In genomic region chr8:45381075-45381962, GRCm38 (mm10) we compare ENCODE assay signal across 8 mouse cellular contexts. TPM values are rescaled to one million over a fixed set of nuclear protein-coding genes. Genes with fewer than 3 reads are reported as not detected.
A peak's percentile ranks its signal among the peaks of the same experiment; 100 is the strongest.
DNase-seq lines count a peak whose midpoint lies in the region; ATAC-seq lines count a peak whose summit lies in the region.

No protein-coding gene starts in this region.

- intact Hi-C loops in heart, postnatal 14 days (cut with DNase I), result no loop called here

- H3K9ac ChIP-seq in heart, embryonic 12.5 days, result peak overlapping the region; percentile 39; the same call in 1 of the 2 replicates
- peak overlapping the region; percentile 53 for H3K9ac ChIP-seq in midbrain, embryonic 12.5 days (replicated peaks)

- peak overlapping the region; percentile 47 for H3K4me3 ChIP-seq in heart, embryonic 12.5 days
- H3K4me3 ChIP-seq in midbrain, embryonic 12.5 days, result peak overlapping the region; percentile 49

- ATAC-seq in heart, embryonic 12.5 days (ENCODE audit: insufficient number of reproducible peaks, low FRiP score), result no peak
- ATAC-seq in hematopoietic stem cell, adult 5-6 weeks (replicated peaks in 1 of 2; ENCODE audit: insufficient read depth in 1 of 2, low FRiP score in 2 of 2, low TSS enrichment in 1 of 2, low read depth in 1 of 2, poor library complexity in 2 of 2, severe bottlenecking in 2 of 2), result peak; percentile 32 to 74; a peak in 2 of 4 replicates
- ATAC-seq in midbrain, embryonic 12.5 days (ENCODE audit: low FRiP score, low read depth), result peak; percentile 57

- H3K4me2 ChIP-seq in heart, embryonic 12.5 days, result peak overlapping the region; percentile 84
- H3K4me2 ChIP-seq in midbrain, embryonic 12.5 days (replicated peaks), result peak overlapping the region; percentile 87

- 2% methylated on average over 38 of the region's 38 CpGs for WGBS in heart, embryonic 12.5 days
- 2% methylated on average over 38 of the region's 38 CpGs for WGBS in midbrain, embryonic 12.5 days

- peaks cover 13% of the 10 kb centered on the region; the same call in 1 of the 2 replicates for H3K4me1 ChIP-seq in heart, embryonic 12.5 days (replicated peaks)
- peaks cover 15% of the 10 kb centered on the region for H3K4me1 ChIP-seq in midbrain, embryonic 12.5 days

- H3K36me3 ChIP-seq in heart, embryonic 12.5 days, result no peaks in the 10 kb centered on the region
- no peaks in the 10 kb centered on the region for H3K36me3 ChIP-seq in midbrain, embryonic 12.5 days

- no peak for DNase-seq in heart, postnatal 14 days
- DNase-seq in ZHBTc4 (ENCODE audit: low read depth, low spot score) (peak; percentile 32), adipocyte (ENCODE audit: low spot score) (no peak)
- DNase-seq in adrenal gland, adult 2 months, result no peak
- no peak for DNase-seq in layer of hippocampus, postnatal 14 days (ENCODE audit: low spot score in 2 of 2)

- no peak overlapping the region for H3K27ac ChIP-seq in heart, embryonic 12.5 days (ENCODE audit: poor library complexity, severe bottlenecking)
- no peak overlapping the region for H3K27ac ChIP-seq in midbrain, embryonic 12.5 days (replicated peaks)

- no peaks in the 10 kb centered on the region for H3K9me3 ChIP-seq in heart, embryonic 12.5 days (replicated peaks)
- no peaks in the 10 kb centered on the region for H3K9me3 ChIP-seq in midbrain, embryonic 12.5 days

- H3K27me3 ChIP-seq in heart, embryonic 12.5 days (replicated peaks), result peaks cover 22% of the 10 kb centered on the region; the same call in 1 of the 2 replicates
- H3K27me3 ChIP-seq in midbrain, embryonic 12.5 days, result peaks cover 19% of the 10 kb centered on the region

RNA-seq across cellular contexts. Expression of gene Fam149a, which starts 0.8 kb away (rescaled TPM):
- polyA plus RNA-seq in heart, embryonic 12.5 days (2016; fragmentation: Nextera tagmentation; extraction: Ambion mirVana), result 5.4 TPM in 2 replicates
- 1 to 10 TPM; 3.3 to 3.7 TPM for total RNA-seq in heart, postnatal 14 days (2021)
- total RNA-seq in hematopoietic stem cell, adult 5-6 weeks (2017), result 0.31 TPM in 1 of 2 replicates, not detected in the other
- 7.3 and 8.9 TPM in 2 replicates for polyA plus RNA-seq in midbrain, embryonic 12.5 days (2016; fragmentation: Nextera tagmentation; extraction: Ambion mirVana)
- 10 to 100 TPM in 1 of 2 experiments, 1 to 10 TPM in 1; 8.6 to 12.8 TPM for total RNA-seq in adrenal gland, adult 2 months (2021)
- 5.3 TPM in 2 replicates for polyA plus RNA-seq in adrenal gland, adult 2 months (2012; rRNA removed)
- 10 to 100 TPM; 14.0 to 16.7 TPM for total RNA-seq in layer of hippocampus, postnatal 14 days (2021)

RNA-seq across cellular contexts. Expression of gene Tlr3, which starts 29.6 kb away (rescaled TPM):
- polyA plus RNA-seq in heart, embryonic 12.5 days (2016; fragmentation: Nextera tagmentation; extraction: Ambion mirVana), result 2.2 and 3.8 TPM in 2 replicates
- total RNA-seq in heart, postnatal 14 days (2021), result 1 to 10 TPM; 5.8 to 6.7 TPM
- 2.1 and 7.0 TPM in 2 replicates for total RNA-seq in hematopoietic stem cell, adult 5-6 weeks (2017)
- polyA plus RNA-seq in midbrain, embryonic 12.5 days (2016; fragmentation: Nextera tagmentation; extraction: Ambion mirVana), result 1.1 and 1.2 TPM in 2 replicates
- total RNA-seq in adrenal gland, adult 2 months (2021), result 1 to 10 TPM; 5.9 to 6.9 TPM
- 6.2 and 8.9 TPM in 2 replicates for polyA plus RNA-seq in adrenal gland, adult 2 months (2012; rRNA removed)
- 1 to 10 TPM; 6.5 to 7.7 TPM for total RNA-seq in layer of hippocampus, postnatal 14 days (2021)

RNA-seq across cellular contexts. Expression of gene Cyp4v3, which starts 48.3 kb away (rescaled TPM):
- polyA plus RNA-seq in heart, embryonic 12.5 days (2016; fragmentation: Nextera tagmentation; extraction: Ambion mirVana), result 0.56 and 0.85 TPM in 2 replicates
- 1 to 10 TPM; 1.3 to 2.4 TPM for total RNA-seq in heart, postnatal 14 days (2021)
- total RNA-seq in hematopoietic stem cell, adult 5-6 weeks (2017), result 23.1 and 26.6 TPM in 2 replicates
- polyA plus RNA-seq in midbrain, embryonic 12.5 days (2016; fragmentation: Nextera tagmentation; extraction: Ambion mirVana), result 1.8 and 2.0 TPM in 2 replicates
- 10 to 100 TPM; 21.2 to 26.3 TPM for total RNA-seq in adrenal gland, adult 2 months (2021)
- polyA plus RNA-seq in adrenal gland, adult 2 months (2012; rRNA removed), result 3.3 and 4.0 TPM in 2 replicates
- total RNA-seq in layer of hippocampus, postnatal 14 days (2021), result 1 to 10 TPM; 6.1 TPM
